Comparison of ENCODE assay signal across 28 mouse cellular contexts in the genomic region with DNA sequence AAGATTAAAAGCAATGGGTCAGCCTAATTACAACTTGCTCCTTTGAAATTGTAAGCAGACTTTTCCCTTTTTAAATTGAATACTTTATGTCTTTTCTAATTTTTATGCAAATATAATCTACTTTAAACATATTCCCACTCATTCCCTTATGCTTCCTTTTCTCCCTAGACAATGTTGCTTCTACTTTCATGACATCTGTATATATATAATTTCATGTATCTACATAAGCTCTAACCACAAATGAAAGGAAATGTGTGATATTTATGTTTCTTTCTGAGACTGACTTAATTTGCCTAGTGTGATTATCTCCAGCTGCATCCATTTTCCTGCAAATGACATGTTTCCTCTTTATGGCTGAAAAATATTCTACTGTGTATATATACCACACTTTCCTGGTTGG.
"Had no signal": no experiment of that assay in that cellular context is flagged by ENCODE, and none has a peak within 500 bp of the region (broad histone marks: within the 10 kb centered on the region; RNA-seq: fewer than 3 reads in every experiment).

No protein-coding gene starts in this region.

- H3K4me2 ChIP-seq: embryonic facial prominence, embryonic 12.5 days; embryonic facial prominence, embryonic 13.5 days; embryonic facial prominence, embryonic 15.5 days; forebrain, embryonic 12.5 days; forebrain, embryonic 13.5 days; forebrain, embryonic 15.5 days; heart, embryonic 11.5 days had no signal

- H3K36me3 ChIP-seq: embryonic facial prominence, embryonic 10.5 days; embryonic facial prominence, embryonic 12.5 days; embryonic facial prominence, embryonic 13.5 days; embryonic facial prominence, embryonic 15.5 days; forebrain, embryonic 10.5 days; forebrain, embryonic 12.5 days; forebrain, embryonic 15.5 days; heart, embryonic 10.5 days had no signal

- H3K9me3 ChIP-seq: embryonic facial prominence, embryonic 10.5 days; embryonic facial prominence, embryonic 12.5 days; embryonic facial prominence, embryonic 13.5 days; embryonic facial prominence, embryonic 15.5 days; forebrain, embryonic 10.5 days; forebrain, embryonic 12.5 days; forebrain, embryonic 13.5 days; forebrain, embryonic 15.5 days; heart, embryonic 10.5 days had no signal

- H3K4me1 ChIP-seq: embryonic facial prominence, embryonic 10.5 days; embryonic facial prominence, embryonic 12.5 days; embryonic facial prominence, embryonic 13.5 days; embryonic facial prominence, embryonic 15.5 days; forebrain, embryonic 10.5 days; forebrain, embryonic 12.5 days; forebrain, embryonic 13.5 days; forebrain, embryonic 15.5 days; heart, embryonic 10.5 days had no signal

- DNase-seq: cerebellum, adult 2 months; cerebellum, adult 8-10 months; cerebellum, adult 9-10 months; cerebellum, adult 9-11 months; cerebellum, postnatal 10 days; cerebellum, postnatal 14 days; cerebellum, postnatal 25 days; cerebellum, postnatal 36 days; embryo, embryonic 11 days; gastrocnemius, adult 2 months; gastrocnemius, postnatal 10 days; gastrocnemius, postnatal 14 days; gastrocnemius, postnatal 25 days; gastrocnemius, postnatal 36 days; heart, adult 18-20 months; heart, adult 2 months had no signal

- ATAC-seq: forebrain, embryonic 13.5 days; forebrain, embryonic 14.5 days; forebrain, embryonic 15.5 days had no signal

- H3K27ac ChIP-seq: embryonic facial prominence, embryonic 10.5 days; embryonic facial prominence, embryonic 12.5 days; embryonic facial prominence, embryonic 13.5 days; embryonic facial prominence, embryonic 15.5 days; forebrain, embryonic 10.5 days; forebrain, embryonic 12.5 days; forebrain, embryonic 13.5 days; forebrain, embryonic 15.5 days; gastrocnemius, adult 2 months; heart, adult 2 months; heart, embryonic 10.5 days had no signal

- H3K4me3 ChIP-seq: embryonic facial prominence, embryonic 10.5 days; embryonic facial prominence, embryonic 12.5 days; embryonic facial prominence, embryonic 13.5 days; embryonic facial prominence, embryonic 15.5 days; erythroblast, embryonic 14.5 days; forebrain, embryonic 10.5 days; forebrain, embryonic 12.5 days; forebrain, embryonic 13.5 days; forebrain, embryonic 15.5 days; gastrocnemius, adult 2 months; heart, adult 2 months; heart, embryonic 10.5 days had no signal

- H3K27me3 ChIP-seq: embryonic facial prominence, embryonic 12.5 days; embryonic facial prominence, embryonic 13.5 days; embryonic facial prominence, embryonic 15.5 days; forebrain, embryonic 12.5 days; forebrain, embryonic 13.5 days; forebrain, embryonic 15.5 days had no signal

- H3K9ac ChIP-seq: embryonic facial prominence, embryonic 12.5 days; embryonic facial prominence, embryonic 13.5 days; embryonic facial prominence, embryonic 15.5 days; forebrain, embryonic 12.5 days; forebrain, embryonic 13.5 days; forebrain, embryonic 15.5 days had no signal
